Mouse (Mus musculus) layer of hippocampus, adult 18-20 months (tissue): ENCODE results near the gene Ttc29. TPM values are rescaled to one million over a fixed set of nuclear protein-coding genes. Genes with fewer than 3 reads are reported as not detected.

Experiments used
- DNase-seq, 2 experiments: peaks; one replicate each; pipeline ENCODE4 v3.0.0; 2022; ENCODE audit warnings: low spot score in 2 of 2
- total RNA-seq, 2 experiments: library from RNA; stranded (reverse); gene quantifications; 2 replicates each; pipeline ENCODE4 v1.2.3; 2021

Gene Ttc29
- total RNA-seq, 2 experiments from 2014 or later, result 0.82 TPM; not detected in 1

GRCm38 (mm10) chr8:78277411-78277810 lies 64.3 kb downstream of the Ttc29 start:
- DNase-seq, result no peak

- DNase-seq, result no peak
These were observed 65.5 kb downstream of the Ttc29 start for GRCm38 (mm10) chr8:78278598-78278997.

- DNase-seq, result no peak
These were observed 71.7 kb downstream of the Ttc29 start for GRCm38 (mm10) chr8:78284805-78285204.

- DNase-seq, result no peak
These were observed 72.3 kb downstream of the Ttc29 start for GRCm38 (mm10) chr8:78285366-78285765.

GRCm38 (mm10) chr8:78289374-78289971 lies 76.4 kb downstream of the Ttc29 start:
- DNase-seq, result peak in 1 of 2 experiments; percentile 45

- no peak for DNase-seq
These were observed 77.2 kb downstream of the Ttc29 start for GRCm38 (mm10) chr8:78290274-78290673.

GRCm38 (mm10) chr8:78295494-78295893 lies 82.4 kb downstream of the Ttc29 start:
- DNase-seq, result no peak

- DNase-seq, result no peak
These were observed 90.5 kb downstream of the Ttc29 start for GRCm38 (mm10) chr8:78303579-78303978.

- DNase-seq, result peak in 1 of 2 experiments; percentile 9
These were observed 93.5 kb downstream of the Ttc29 start for GRCm38 (mm10) chr8:78306604-78307003.

- DNase-seq, result no peak
These were observed 94.0 kb downstream of the Ttc29 start for GRCm38 (mm10) chr8:78307131-78307530.

- no peak for DNase-seq
These were observed 96.4 kb downstream of the Ttc29 start for GRCm38 (mm10) chr8:78309539-78309938.

GRCm38 (mm10) chr8:78315576-78315975 lies 102.5 kb downstream of the Ttc29 start:
- no peak for DNase-seq

- DNase-seq, result no peak
These were observed 104.6 kb downstream of the Ttc29 start for GRCm38 (mm10) chr8:78317666-78318065.

- DNase-seq, result no peak
These were observed 110.3 kb downstream of the Ttc29 start for GRCm38 (mm10) chr8:78323391-78323790.

- peak in 1 of 2 experiments; percentile 39 for DNase-seq
These were observed 127.8 kb downstream of the Ttc29 start for GRCm38 (mm10) chr8:78340689-78341529.

GRCm38 (mm10) chr8:78342151-78342550 lies 129.1 kb downstream of the Ttc29 start:
- no peak for DNase-seq

GRCm38 (mm10) chr8:78344006-78344405 lies 130.9 kb downstream of the Ttc29 start:
- DNase-seq, result no peak

GRCm38 (mm10) chr8:78345705-78346104 lies 132.6 kb downstream of the Ttc29 start:
- DNase-seq, result no peak

GRCm38 (mm10) chr8:78346131-78346621 lies 133.1 kb downstream of the Ttc29 start:
- peak in 1 of 2 experiments; percentile 23 for DNase-seq

- no peak for DNase-seq
These were observed 140.8 kb downstream of the Ttc29 start for GRCm38 (mm10) chr8:78353902-78354301.

- peak in 1 of 2 experiments; percentile 54 for DNase-seq
These were observed 141.7 kb downstream of the Ttc29 start for GRCm38 (mm10) chr8:78354801-78355200.

GRCm38 (mm10) chr8:78390756-78391155 lies 177.7 kb downstream of the Ttc29 start:
- no peak for DNase-seq
